Mouse (Mus musculus) Patski (cell line): ENCODE data around the gene Slc22a3. TPM values are rescaled to one million over a fixed set of nuclear protein-coding genes. Genes with fewer than 3 reads are reported as not detected.
A peak's percentile ranks its signal among the peaks of the same experiment; 100 is the strongest.

Source experiments
- ATAC-seq: fragments of 100-300 bp; one replicate; pipeline ENCODE4 v1.8.0; 2021
- CTCF ChIA-PET: fragments of 350-600 bp; sonication (Branson Sonifier 250); formaldehyde crosslinking; loops from one replicate; lab custom pipeline; 2022; ENCODE audit warnings: inconsistent platforms; lab: Charles Lee
- POLR2A ChIA-PET: fragments of 350-600 bp; sonication (Branson Sonifier 250); formaldehyde crosslinking; loops from one replicate; lab custom pipeline; 2022; ENCODE audit warnings: antibody characterized with exemption, inconsistent platforms; lab: Charles Lee
- DNase-seq: peaks from one replicate; pipeline ENCODE4 v3.0.0-alpha.2; 2011; ENCODE audit warnings: low read depth, low spot score
- H3K27me3 ChIP-seq: fragments of 371-371 bp; one replicate; pipeline ENCODE4 v1.5.1; 2021
- CTCF ChIP-seq: fragments of 100-300 bp; IDR thresholded peaks from one replicate; pipeline ENCODE4 v1.5.1; 2021
- in situ Hi-C: fragments of 300-500 bp; cut with MboI; formaldehyde crosslinking; loops from 3 replicates; pipeline ENCODE4 v1.11.1; 2018; ENCODE audit warnings: low pct_unique_long_range_greater_than_20kb, mixed read lengths
- polyA plus RNA-seq: library from polyadenylated mRNA; unstranded; gene quantifications from one replicate; pipeline ENCODE4 v1.2.3, GENCODE M21; 2021

Gene Slc22a3
- not detected for polyA plus RNA-seq

DNA sequence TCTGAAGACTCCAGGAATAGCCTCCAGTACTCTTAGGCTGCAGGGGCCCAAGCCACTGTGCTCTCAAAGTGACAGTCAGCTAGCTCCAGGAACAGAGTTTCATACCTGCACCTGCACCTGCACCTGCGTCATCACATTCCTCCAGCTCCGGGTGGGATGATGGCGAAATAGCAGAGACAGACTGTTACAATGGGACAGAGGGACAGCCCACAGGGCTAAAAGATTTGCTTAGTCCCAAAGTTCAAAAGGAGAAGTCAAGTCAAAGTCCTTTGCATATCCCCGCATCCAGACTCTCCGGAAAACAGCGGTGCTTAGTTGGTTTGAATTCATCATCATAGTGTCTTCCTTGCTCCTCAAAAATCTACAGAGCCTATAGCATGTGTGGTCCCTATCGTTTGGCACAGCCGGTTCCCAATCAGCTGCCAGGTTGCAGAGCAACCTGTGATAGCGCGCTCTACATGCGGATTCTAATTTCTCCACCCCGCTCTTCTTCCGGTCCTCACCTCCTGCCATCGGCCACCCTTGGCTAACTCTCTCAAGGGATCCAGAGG lies at the start of gene Slc22a3:
Gene Slc22a3 (minus strand): TSS at position 51 of the 551 bp plus-strand sequence.
- ChIA-PET POLR2A (no interaction called here), CTCF (no interaction called here)
- in situ Hi-C loops: no loop called here
- no peak for DNase-seq
- peaks cover 47% of the 10 kb centered on the region for H3K27me3 ChIP-seq
- no peak for ATAC-seq
- TF ChIP-seq CTCF: no peak

DNA sequence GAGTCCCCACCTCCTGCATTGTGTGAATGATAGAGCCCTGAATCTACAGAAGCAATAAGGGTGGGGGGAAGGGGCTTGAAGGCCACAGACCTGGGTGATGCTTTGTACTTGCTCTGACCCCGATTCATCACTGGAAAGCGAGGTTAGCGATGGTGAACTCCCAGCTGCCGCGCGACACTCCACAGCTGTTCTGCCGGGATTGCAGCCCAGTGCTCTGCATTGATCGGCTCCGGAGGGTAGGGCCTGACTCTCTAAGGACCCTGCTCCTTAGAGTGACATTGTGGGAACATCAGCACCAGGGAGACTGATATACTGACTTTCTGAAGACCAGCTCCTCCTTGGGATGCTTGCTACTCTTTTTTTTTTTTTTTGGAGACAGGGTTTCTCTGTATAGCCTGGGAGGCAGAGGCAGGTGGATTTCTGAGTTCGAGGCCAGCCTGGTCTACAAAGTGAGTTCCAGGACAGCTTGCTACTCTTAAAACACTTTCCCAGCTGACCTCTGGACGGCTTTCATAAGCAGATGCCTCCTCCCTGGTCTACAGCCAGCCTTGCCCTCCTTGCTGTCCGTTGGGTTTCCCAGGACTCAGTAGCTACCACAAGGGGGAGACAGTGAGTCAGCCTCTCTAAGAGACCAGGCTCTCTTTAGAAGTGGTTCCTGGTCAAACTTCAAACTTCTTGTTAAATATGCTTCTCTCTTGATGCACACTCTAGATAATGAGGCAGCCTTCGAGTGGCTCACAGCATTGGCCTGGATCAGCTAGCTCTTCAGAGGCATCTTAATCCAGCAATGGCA lies 27.0 kb upstream of the Slc22a3 start:
- in situ Hi-C loops: loop anchor here (5.0 kb wide), 2 partner anchors 123 to 278 kb away; no protein-coding TSS in a partner anchor
- DNase-seq (peak; percentile 20), ATAC-seq (no peak)
- ChIA-PET POLR2A (no interaction called here), CTCF (interaction anchor here (0.7 to 1.3 kb wide), 3 partner anchors 74 to 126 kb away, joined by 3 read pairs; no protein-coding TSS in a partner anchor)
- peak; percentile 80 for TF ChIP-seq CTCF
- H3K27me3 ChIP-seq: peaks cover 15% of the 10 kb centered on the region

DNA sequence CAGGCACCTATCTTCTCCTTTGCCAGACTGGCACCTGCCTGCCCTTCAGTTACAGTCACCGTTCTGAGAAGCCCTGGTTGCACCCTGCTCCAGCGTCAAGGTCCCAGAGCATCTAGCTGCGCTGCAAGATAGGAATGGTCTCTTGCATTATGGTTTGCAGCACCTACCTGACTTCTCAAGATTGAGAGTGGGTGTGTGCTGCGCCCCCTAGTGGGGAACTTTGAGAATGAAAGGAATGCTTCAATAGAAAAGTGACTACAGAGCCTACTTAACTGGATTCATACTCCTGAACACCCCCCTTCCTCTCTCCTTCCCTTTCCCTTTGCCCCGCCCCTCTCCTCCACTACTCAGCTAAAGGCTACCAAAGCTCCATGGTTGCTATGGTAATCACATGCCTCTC lies 24.6 kb upstream of the Slc22a3 start:
- in situ Hi-C loops: no loop called here

DNA sequence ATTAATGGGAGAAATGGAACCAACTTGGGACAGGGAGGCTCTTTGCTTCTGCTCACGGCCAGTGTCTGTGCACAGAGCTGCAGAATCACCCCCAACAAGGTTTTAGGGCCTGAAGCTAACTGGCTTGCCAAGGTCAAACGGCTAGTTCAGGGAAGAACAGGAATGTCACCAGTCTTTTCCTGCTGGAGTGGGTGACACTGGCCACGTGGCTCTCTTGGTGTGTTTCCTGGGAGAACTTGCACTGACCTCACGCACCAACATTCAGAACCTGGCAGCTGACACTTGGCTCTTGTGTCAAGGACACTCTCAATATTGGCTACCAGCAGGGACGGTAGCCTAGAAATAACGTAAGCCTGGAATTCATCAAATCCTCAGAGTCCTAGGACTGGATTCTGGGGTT lies 22.6 kb upstream of the Slc22a3 start:
- POLR2A ChIA-PET: no interaction called here
- no peak for TF ChIP-seq CTCF
- DNase-seq (no peak), ATAC-seq (no peak)
- peaks cover 21% of the 10 kb centered on the region for H3K27me3 ChIP-seq
- CTCF ChIA-PET: no interaction called here
- in situ Hi-C loops: no loop called here

More for the DNA sequence above, 24.6 kb upstream of the Slc22a3 start:
- peaks cover 21% of the 10 kb centered on the region for H3K27me3 ChIP-seq
- ChIA-PET CTCF (no interaction called here), POLR2A (no interaction called here)
- DNase-seq (no peak), ATAC-seq (no peak)
- peak; percentile 76 for TF ChIP-seq CTCF

DNA sequence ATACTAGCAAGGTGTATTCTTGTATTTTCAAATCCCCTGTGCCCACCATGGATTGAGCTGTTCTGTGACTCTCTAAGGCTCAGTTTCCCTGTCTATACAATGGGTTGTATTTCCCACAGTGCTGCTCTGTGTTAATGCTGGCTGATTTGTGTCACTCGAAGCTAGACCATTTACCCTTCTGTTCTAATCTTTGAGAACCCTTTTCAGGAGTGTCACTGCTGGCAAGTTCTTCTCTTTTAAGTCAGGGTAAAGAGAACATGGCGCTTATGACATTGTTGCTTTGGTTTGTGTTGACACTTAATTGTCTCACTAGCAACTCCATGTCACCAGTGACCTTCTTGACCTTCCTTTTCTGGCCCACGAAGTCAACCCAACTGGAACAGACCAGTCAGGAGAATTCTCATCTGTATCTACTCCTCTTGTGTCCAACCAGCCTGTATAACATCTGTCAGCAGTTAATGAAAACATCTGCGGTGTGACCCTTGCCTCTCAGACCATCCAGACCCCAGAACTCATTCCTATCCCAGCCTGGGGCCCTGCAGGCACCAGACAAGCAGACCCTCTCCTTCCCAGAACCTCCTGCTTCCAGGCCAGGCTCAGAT lies 22.0 kb upstream of the Slc22a3 start:
- DNase-seq (no peak), ATAC-seq (no peak)
- ChIA-PET CTCF (no interaction called here), POLR2A (no interaction called here)
- H3K27me3 ChIP-seq: peaks cover 21% of the 10 kb centered on the region
- in situ Hi-C loops: no loop called here
- no peak for TF ChIP-seq CTCF

DNA sequence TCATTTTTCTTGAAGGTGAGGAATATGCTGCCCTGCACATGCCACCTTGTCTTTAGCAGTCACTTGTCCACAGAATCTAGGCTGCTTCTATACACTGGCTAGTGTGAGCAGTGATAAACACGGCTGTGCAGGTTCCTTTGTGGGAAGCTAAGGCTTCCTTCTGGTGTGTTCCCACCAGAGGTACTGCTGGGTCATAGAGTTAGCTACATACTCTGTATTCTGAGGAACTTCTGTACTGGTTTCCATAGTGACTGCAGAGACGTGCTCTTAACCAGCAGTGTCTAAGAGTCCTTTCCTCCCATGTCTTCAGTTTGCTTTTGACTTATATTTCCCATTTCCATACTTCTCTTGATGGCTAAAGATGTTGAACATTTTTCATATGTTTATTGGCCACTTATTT lies 11.6 kb upstream of the Slc22a3 start:
- TF ChIP-seq CTCF: no peak
- ATAC-seq: no peak
- POLR2A ChIA-PET: interaction anchor here (0.7 kb wide), 1 partner anchor 125 kb away, joined by 3 read pairs; no protein-coding TSS in a partner anchor
- CTCF ChIA-PET: no interaction called here
- in situ Hi-C loops: no loop called here
- peaks cover 40% of the 10 kb centered on the region for H3K27me3 ChIP-seq
- no peak for DNase-seq

DNA sequence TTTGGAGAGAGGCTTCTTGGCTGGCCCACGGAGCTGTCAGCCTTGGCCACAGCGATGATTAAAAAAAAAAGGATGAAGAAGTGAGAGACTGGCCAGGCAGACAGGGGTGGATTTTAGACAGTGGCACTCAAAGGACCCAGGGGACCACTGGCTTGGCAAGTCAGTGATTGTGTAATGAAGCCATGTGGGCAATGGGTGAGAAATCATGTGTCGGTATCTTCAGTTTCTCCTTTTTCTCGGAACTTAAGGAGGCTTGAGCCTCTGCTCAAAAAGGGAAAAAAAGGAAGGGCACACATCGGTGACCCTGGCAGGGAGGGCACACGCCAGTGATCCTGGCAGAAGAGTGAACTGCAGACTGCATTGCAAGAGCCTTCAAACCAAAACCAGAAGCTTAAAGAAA lies 10.7 kb upstream of the Slc22a3 start:
- H3K27me3 ChIP-seq: peaks cover 42% of the 10 kb centered on the region
- ATAC-seq (no peak), DNase-seq (no peak)
- in situ Hi-C loops: no loop called here
- ChIA-PET CTCF (no interaction called here), POLR2A (no interaction called here)
- no peak for TF ChIP-seq CTCF

DNA sequence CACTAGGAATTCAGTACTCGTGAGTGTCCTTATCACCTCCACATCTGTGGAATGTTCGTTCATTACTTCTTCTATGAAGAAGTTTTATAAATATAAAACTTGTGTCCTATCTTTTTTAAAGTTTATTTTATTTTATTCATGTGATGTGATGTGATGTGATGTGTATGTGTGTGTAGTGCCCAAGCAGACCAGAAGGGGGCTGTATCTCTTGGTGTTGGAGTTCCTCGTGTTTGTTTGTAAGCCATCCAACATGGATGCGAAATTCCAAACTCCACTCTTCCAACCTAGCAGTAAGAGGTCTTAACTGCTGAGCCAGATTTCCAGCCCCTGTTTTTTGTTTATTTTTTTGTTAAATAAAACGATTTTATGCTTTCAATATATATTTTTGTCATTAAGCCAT lies 6.5 kb upstream of the Slc22a3 start:
- TF ChIP-seq CTCF: no peak
- ChIA-PET CTCF (no interaction called here), POLR2A (no interaction called here)
- H3K27me3 ChIP-seq: peaks cover 37% of the 10 kb centered on the region
- ATAC-seq (no peak), DNase-seq (no peak)
- in situ Hi-C loops: no loop called here

DNA sequence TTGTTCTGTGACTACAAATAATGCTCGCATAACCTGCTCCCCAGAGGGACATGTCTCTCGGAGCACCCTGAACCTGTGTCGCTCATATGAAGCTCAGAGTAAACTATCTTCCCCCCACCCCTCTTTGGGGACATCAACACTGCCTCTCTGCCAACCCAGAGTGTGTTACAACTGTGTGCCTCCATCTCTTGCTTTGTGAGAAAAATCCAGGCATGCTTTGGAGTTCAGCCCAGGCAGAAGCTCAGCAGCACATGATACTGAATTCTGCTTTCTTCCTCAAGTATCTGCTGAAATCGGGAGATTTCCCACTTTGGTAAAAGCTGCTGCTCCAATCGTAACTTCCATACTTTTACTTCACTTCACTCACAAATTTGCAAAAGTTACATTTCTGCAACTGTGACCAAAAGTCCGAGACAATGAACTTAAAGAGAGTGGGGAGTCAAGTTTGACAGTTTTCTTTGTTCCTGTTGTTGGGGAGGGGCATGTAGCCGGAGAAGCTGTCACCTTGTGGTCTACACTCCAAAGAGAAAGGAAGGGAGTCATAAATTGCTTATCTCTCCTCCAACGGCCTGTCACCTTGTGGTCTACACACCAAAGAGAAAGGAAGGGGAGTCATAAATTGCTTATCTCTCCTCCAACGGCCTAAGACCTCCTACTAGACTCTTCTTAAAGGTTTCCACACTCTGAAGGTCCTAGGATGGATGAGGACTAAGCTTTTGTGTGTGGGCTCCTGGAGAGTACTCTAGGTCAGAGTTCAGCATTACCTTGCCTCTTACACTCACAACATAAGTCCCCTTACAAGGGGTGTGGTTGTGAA lies 5.8 kb upstream of the Slc22a3 start:
- in situ Hi-C loops: no loop called here
- peaks cover 35% of the 10 kb centered on the region for H3K27me3 ChIP-seq
- ChIA-PET CTCF (no interaction called here), POLR2A (no interaction called here)
- TF ChIP-seq CTCF: no peak
- ATAC-seq: no peak
- no peak for DNase-seq

DNA sequence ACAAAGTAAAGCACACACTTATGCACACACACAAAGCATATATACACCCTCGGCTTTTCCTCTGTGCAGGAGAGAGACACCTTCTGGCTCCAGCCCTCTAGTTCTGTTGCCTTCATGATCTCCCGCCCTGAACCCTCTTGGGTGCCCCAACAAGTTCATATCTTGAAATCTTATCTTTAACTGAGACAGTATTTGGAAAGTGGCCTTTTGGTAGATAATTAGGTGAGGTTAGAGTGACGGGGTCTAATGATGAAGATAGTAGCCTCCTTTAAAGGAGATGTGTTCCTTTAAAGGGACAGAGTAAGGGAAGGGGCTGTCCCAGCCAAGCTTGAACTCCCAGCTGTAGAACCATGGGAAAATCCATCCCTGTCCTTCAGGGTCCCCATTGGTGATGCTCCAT lies 3.7 kb upstream of the Slc22a3 start:
- POLR2A ChIA-PET: no interaction called here
- CTCF ChIA-PET: no interaction called here
- in situ Hi-C loops: no loop called here

More for the DNA sequence above, 3.7 kb upstream of the Slc22a3 start:
- peaks cover 43% of the 10 kb centered on the region for H3K27me3 ChIP-seq
- no peak for TF ChIP-seq CTCF
- DNase-seq: no peak
- ATAC-seq: no peak
